Mouse (Mus musculus): ENCODE measurements at regions not wholly inside any gene's neighbourhood (a gene's known extent, or its start where the extent isn't known, plus 50 kb on each side); places are given as distances from the start of the nearest gene placed in this dataset.

DNA sequence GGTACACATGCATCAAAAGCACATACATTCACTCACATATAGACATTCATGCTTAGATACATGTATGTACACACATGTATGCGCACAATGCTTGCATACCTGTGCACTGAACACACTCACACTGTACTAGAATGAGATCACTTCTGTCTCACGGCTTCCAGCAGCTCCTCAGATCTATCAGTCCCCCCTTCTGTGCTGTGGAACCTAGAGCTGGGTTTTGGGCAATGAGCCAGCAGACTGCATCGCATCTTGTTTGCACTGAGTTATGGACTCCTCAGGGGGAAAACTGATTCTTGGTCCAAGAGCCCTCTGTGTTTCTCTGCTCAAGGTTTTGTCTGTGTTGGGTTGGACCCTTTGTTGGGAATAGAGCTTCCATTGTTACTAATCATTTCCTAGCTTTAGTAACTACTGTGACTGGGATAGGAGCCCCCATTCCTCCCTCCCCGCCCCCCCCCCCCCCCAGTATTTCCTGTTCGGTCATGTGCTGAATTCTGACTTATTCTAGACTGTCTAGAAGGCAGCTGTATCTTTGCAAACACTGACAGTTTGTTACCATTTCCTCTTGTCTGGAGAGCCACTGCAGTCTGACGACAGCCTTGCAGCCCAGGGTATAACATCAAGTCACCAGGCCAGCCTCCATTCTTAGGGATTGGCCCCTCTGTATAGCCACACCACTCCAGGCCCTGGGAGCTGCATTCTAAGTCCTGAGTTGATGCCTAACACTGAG, 101.3 kb downstream of the Tpra1 start:
- TF ChIP-seq CTCF (IDR thresholded peaks at IDR 0.05; ENCODE audit: control insufficient read depth, insufficient read depth, insufficient replicate concordance, low read depth, low read length) (no peak), POLR2A (IDR thresholded peaks at IDR 0.05; ENCODE audit: control insufficient read depth, low read depth, low read length) (no peak)

Data from testis, adult 2 months (tissue).